8 mouse cellular contexts compared by ENCODE assay signal in the genomic region with DNA sequence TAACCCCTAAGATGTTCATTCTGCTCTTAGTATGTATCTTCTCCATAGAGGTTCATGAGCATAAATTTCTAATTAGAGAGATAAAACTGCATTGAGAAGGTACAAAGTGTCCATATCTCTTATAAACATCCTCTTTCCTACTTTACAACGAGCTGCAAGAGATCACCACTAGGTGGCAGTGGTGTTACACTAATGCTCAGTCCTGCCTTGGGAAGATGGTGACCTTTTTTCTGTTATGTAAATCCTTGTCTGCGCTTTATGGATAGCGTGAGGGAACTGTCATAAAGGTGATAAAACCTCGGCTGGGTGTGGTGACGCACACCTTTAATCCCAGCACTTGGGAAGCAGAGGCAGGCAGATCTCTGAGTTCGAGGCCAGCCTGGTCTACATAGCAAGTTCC.
DNase-seq lines count a peak whose midpoint lies in the region; TF ChIP-seq lines count a peak whose summit lies in the region.

No protein-coding gene starts in this region.

- peak overlapping the region; percentile 84 for H3K27ac ChIP-seq in layer of hippocampus, adult 2 months

- peak; percentile 99 for TF ChIP-seq CTCF in layer of hippocampus, adult 2 months (conservative IDR thresholded peaks at IDR 0.05)

- peak; percentile 86 for DNase-seq in ES-CJ7 (ENCODE audit: low read depth, low spot score)
- DNase-seq in brain, adult 2 months (ENCODE audit: low read depth, low spot score): peak; percentile 93
- peak; percentile 49 for DNase-seq in fibroblast of lung, adult 2 months (ENCODE audit: low read depth)
- peak; percentile 86 for DNase-seq in heart, postnatal 4 days
- DNase-seq in layer of hippocampus, adult 2 months (ENCODE audit: low spot score in 2 of 2): peak; percentile 76 to 85
- peak; percentile 88 for DNase-seq in lung, postnatal 10 days
- DNase-seq in retina, adult 2 months (ENCODE audit: low read depth, low spot score): peak; percentile 68
- peak; percentile 81 for DNase-seq in thymus, postnatal 14 days

- H3K4me3 ChIP-seq in layer of hippocampus, adult 2 months: no peak overlapping the region
